Mouse (Mus musculus) T-helper 17 cell (primary cell): Measurements from ENCODE around the gene Oxld1.

Experiments
- in situ Hi-C, 2 experiments: fragments of 300-600 bp; cut with MboI, MseI; formaldehyde crosslinking; loops; 1 replicate in 1 of 2; 2 replicates in 1 of 2; pipeline ENCODE4 v1.15.1; 2025; ENCODE audit warnings: high pct_unique_total_duplicates in 2 of 2

The Oxld1 gene

DNA sequence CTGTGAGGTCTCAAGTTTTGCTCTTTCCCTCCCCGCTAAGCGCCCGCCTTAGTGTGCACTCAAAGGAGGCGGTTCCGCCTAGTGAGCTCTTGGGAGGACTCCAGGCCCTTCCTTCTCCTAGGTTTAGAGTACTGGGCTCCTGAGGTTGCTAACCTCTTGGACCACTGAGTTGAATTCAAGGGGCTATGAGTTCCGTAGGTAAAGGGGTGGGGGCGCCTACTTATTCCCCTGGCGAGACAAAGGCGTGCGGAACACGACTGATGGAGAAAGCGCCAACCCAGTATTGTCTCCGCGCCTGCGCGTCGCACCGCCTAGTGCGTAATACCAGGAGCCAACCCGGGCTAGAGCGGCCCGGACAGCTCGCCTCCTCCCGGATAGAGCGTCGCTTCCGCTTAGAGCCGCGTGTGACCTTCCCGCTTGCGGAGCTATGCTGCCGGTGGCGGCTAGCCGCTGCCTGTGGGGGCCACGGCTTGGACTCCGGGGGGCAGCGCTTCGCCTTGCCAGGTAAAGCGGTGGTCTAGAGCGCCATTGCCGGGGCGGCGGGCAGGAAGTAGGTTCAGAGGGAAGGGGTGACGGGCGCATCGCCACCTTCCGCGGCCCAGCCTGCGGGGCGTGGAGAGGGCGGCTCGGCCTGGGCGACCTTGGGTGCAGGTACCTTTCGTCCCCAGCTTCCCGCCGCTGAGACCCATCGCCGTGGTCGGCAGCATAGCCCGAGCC, 26.6 kb upstream of the Oxld1 start, which contains the start of gene Mrpl12:
Mrpl12 (plus strand) TSS at position 349 of the 717 bp plus-strand sequence.
- in situ Hi-C loops = no loop called here

DNA sequence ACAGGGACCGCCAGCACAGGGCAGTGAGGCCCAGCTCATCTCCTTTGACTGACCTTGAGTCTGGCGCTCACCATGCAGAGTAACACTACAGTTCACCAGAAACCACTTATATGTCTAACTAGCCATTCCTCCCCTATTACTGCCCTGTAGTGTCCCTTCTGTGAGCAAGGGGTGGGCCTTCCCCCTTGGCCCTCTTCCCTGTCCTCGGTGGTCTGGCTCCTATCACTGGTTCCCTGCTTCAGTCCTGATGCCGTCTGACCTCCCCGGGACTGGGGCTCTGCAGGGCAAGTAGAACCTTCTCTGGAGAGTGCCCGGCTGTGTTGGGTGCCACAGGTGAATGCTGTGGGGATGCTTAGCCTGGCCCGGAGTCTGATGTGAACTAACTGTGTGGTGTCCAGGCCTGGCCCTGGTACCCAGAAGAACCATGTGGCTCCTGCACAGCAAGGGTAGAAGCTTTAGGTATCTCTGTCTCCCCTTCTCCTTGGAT, 25.6 kb upstream of the Oxld1 start:
- in situ Hi-C loops = no loop called here

DNA sequence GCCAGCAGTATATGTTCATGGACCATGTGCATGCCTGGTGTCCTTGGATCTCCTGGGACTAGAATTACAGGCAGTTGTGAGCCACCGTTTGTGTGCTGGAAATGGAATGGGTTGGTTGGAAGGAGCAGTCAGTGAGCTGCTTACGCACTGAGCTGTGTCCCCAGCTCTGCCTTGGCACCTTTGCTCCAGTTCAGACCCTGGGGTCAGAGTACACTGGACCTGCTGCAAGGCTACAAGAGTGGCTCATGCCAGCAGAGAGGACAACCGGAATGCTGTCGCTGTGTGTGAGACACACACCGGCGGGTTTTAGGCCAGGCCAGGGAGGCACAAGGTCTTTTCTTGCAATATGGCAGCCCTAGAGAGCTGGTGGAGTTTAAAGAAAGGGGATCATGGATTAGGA, 14.2 kb upstream of the Oxld1 start:
- in situ Hi-C loops = no loop called here

DNA sequence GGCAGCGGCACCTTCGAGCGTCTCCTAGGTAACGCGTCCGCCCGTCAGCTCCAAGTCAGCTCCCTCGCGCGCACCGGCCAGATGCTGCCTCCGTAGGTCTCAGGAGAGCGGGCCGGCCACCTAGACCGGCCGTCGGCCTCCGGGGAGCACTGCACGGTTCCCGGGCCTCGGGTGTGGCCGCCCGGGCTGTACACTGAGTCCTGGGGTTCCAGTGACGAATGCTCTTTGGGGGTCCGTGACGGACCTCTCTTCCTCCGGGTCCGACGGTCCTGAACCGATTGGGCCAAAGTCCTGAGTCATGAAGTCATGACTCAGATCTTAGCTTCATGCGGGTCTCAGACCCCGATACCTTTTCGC, 9.8 kb upstream of the Oxld1 start:
- in situ Hi-C loops = no loop called here

DNA sequence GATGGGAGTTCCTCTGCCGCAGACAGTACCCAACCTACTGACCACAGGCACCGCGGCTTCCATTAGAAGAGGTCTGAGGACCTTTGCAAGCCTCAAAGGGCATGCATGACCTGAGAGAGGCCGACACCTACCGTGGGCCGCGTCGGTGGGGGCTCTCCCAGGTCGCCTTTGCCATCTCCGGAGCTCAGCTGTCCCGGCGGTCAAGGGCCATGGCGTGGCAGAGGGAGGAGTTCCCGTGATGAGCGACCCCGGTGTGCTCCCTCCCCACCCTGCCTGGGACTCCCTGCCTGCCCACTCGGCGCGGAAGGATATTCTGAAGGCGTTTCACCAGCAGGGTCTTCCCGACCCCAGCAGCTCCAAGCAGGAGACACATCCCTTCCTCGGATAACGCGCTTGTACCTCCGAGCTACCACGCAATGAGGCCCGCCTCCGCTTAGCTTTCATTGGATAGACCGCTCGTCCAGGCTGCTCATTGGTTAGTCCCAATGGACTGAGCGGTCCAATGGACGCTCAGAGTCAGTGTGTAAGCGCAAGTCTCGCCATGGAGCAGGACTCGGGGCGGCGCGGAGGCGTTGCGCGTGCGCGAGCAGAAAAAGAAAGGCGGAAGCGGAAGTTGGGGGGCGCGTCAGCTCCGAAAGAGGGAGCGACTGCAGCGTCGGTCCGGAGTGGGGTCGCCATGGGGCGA, 9.3 kb upstream of the Oxld1 start, which contains the start of gene Arl16:
Arl16 (minus strand) TSS at position 557 of the 685 bp plus-strand sequence.
- in situ Hi-C loops = no loop called here

DNA sequence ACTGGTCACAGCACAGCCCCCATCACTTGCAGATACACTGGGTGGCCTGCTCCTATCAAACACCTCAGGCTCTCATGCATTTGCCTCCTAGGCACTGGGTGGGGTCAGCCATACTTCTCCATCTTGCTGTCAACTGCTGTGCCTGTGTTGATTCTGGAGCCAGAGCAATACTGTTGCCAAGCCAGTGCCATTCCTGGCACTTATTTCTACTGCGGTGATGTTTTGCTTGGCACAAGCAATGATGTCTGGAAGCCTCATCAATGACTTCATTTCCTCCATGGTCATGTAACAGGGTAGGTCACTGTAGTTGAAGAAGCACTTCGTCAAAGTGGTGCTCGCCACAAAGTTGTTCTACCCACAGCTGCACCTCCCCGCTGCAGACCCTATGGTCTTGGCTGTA, 7.7 kb upstream of the Oxld1 start:
- in situ Hi-C loops = no loop called here

DNA sequence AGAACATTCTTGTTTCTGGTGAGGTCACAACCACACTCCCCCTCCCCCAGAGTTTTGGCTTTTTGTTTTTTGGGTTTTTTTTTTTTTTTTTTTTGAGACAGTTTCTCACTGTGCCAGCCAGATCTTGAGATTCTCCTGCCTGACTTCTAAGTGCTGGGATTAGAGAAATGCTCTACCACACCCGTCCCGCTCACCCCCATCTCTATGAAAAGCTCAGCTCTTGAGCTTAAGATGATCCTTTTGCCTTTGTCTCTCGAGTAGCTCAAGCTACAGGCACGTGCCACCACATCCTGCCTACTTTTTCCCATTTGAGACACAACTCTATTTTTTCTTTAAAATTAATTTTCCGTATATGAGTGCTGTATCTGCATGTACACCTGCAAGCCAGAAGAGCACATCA, 6.5 kb upstream of the Oxld1 start:
- in situ Hi-C loops = no loop called here

DNA sequence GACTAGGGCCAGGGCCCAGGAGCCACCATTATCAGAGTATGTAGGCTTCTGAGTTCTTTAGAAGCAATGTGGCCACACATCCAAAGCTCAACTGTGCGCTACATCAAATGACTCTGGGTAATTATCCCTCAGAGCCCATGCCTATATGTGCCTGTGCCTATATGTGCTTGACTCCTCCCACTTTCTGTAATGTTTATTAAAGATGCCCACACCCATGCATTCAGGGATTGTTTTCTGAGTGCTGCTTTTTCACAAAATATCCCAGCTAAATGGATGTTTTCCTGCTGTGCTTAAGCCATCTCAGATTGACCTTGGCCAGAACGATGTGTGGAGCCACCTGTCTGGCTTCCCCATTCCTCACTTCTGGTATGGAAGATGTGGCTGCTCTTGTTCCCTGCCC, 5.7 kb upstream of the Oxld1 start:
- in situ Hi-C loops = no loop called here

DNA sequence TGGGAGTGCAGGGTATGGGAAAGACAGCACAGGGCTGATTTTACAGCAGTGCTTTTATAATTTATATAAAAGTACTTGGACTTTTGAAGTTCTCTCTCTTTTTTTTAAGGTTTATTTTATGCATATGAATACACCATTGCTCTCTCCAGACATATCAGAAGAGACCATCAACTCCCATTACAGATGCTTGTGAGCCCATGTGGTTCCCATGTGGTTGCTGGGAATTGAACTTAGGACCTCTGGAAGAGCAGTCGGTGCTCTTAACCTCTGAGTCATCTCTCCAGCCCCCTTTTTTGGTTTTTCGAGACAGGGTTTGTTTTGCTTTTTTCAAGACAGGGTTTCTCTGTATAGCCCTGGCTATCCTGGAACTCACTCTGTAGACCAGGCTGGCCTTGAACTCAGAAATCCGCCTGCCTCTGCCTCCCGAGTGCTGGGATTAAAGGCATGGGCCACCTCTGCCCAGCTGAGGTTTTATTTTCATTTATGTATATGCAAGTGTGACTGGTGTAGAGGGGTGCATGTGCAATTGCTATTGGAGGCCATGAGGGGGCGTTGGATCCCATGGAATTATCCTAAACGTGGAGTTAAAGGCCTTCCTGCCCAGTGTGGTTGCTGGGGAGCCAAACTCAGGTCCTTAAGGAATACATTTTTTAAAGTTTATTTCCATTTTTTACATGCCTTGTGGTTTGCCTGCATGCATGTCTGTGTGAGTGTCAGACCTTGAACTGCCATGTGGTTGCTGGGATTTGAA, 1.2 kb upstream of the Oxld1 start:
- in situ Hi-C loops = no loop called here

DNA sequence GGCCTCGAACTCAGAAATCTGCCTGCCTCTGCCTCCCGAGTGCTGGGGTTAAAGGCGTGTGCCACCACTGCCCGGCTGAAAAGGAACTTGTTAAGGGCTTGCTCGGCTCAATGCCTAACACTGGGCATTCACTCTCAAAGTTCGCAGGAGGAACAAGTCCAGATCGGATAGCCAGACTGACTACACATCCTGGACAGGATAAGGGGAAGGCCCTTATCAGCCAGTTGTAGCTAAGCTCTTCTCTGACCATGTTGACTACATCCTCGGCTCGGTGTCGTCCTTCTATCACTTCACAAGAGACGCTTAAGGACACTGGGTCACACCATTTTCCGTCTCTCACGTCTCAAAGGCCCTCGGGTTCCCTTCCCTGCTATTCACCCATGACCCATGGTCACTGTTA, 498 bp downstream of the Oxld1 start:
- in situ Hi-C loops = no loop called here

DNA sequence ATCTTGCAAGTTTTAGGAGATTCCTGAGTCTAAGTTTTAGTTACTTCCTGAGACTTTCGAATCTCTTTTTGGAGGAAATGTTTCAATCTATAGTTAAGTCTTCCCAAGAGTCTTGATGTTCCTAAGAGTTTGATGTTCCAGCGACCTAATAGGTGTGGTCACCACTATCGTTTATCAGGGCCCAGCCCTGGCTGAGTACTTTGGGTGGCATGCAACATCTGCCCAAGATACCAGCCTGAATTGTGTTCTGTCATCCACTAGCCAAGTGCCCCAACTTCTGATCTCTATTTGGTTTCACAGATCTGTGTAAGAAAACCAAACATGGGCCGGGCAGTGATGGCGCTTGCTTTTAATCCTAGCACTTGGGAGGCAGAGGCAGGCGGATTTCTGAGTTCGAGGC, 2.5 kb downstream of the Oxld1 start:
- in situ Hi-C loops = no loop called here

DNA sequence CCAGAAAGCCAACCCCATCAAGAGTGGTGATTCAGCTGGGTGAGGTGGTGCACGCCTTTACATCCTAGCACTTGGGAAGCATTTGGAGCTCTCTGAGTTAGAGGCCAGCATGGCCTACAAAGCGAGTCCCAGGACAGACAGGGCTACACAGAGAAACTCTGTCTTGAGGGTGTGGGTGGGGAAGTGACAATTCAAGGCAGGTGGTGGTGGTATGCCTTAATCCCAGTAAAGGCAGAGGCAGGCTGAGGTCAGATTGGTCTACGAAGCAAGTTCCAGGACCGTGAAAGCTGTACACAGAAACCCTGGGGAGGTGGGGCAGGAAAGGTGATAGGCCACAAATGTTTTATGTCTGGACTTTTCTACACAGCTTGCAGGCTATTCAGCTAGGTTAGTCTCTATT, 2.9 kb downstream of the Oxld1 start:
- in situ Hi-C loops = no loop called here

DNA sequence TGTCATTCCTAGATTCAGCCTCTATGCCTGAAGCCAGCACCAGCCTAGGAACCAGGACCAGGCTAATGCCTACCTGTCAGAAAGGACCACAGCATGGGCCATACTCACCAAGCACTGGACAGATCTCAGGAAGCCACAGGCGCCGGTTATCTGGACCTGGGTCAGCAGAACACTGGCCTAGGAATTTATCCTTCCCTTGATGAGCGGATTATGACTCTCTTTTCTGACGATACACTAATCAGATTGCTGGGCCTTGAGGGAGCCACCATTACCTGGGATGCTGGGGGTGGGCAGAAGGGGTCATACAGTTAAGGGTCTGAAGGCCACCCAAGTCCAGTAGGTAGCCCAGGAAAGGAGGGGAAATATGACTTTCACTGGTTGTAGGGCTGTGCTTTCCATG, 4.6 kb downstream of the Oxld1 start, which contains the start of gene Pde6g:
Pde6g (minus strand) TSS at position 195 of the 400 bp plus-strand sequence.
- in situ Hi-C loops = no loop called here

DNA sequence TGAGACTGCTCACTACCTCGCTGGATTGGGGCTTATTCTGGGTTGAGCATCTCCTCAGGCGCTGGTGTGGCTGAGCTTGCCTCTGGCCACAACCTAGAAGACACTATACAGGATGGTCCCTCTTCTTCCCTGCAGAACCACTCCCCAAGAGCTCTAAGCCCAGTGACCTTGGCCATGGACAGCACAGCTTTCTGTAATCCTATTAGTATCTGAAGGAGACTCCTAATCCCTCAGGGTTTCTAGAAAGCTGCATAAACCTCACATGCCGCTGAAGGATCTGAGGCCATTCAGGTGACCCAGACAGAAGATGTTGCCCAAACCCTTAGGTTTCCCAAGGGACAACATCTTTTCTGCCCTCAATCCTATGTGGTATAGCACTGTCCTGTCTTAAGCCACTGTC, 5.6 kb downstream of the Oxld1 start:
- in situ Hi-C loops = no loop called here

DNA sequence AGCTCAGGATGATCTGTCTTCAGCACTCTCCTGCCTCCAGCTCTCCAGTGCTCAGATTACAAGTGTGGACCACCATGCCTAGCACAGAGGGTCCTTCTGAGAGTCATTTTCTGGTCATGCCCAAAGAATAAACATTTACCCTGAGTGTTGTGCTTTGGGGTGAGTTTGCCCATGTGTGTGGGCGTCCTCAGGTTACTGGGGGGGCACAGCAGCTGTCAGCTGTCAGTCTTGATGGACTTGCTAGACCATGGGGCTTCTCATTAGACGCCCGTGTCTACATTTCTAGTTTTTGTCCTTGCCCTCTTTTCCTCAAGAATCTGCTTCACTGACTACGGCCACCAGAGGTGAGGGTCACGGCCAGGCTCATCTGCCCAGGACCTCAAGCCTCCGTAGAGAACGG, 10.7 kb downstream of the Oxld1 start:
- in situ Hi-C loops = loop anchor here in 1 of 2 experiments (10.0 kb wide), 1 partner anchor 642 kb away; no protein-coding TSS in a partner anchor

DNA sequence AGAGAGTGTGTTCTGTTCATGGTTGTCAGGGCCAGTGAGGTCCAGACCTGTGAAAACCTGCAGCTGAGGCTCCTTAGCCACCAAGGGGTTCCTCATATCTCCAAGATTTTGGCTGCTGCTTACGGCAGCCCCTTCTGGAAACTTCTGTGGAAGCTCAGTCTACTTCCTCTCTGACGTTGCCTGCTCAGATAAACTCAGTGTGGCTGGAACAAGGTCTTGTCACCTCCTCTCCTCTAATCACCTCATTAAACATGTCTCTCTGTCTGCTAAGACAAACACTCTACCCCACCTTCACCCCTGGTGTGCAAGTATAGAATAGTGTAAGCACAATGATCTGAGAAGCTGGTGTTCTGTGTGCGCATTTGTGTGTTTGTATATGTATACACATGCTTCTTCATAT, 12.4 kb downstream of the Oxld1 start:
- in situ Hi-C loops = loop anchor here in 1 of 2 experiments (10.0 kb wide), 1 partner anchor 641 kb away; no protein-coding TSS in a partner anchor

DNA sequence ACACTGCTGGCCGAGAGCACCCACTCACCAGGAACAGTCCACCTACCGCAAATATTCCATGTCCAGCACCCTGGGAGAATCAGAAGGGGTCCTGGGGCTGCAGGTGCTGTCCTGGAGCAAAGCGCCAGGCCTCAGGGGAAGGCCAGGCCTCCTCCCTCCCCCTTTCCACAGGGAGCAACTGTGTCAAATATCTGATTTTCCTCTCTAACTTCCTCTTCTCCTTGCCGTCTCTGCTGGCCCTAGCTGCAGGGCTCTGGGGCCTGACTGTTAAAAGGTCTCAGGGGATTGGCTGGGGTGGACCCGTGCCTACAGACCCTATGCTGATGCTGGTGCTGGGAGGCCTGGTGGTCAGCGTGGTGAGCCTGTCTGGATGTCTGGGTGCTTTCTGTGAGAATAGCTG, 13.8 kb downstream of the Oxld1 start:
- in situ Hi-C loops = loop anchor here in 1 of 2 experiments (10.0 kb wide), 1 partner anchor 639 kb away; no protein-coding TSS in a partner anchor

DNA sequence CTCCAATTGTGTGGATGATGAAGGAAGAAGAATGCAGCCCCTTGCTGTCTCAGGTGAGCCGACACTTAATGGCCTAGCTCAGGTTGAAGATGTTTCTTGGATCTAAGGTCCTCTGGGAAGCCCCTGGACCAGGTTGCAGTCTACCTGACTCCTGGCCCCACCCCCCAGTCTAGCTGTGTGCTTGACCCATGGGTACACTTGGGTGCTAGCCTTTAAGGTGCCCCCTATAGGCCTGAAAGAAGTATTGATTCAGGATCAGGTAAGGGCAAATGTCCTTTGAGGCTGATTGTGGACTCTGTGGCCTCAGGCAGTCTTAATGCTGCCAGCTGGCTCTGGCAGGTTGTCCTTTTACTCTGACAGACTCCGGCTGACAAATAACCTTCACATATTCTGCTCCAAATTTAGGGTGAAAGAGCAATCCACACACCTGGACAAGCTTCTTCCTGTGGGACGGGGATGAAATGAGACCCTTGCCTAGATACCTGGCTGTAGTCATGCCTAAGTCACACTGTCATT, 15.0 kb downstream of the Oxld1 start:
- in situ Hi-C loops = loop anchor here in 1 of 2 experiments (10.0 kb wide), 1 partner anchor 638 kb away; no protein-coding TSS in a partner anchor

DNA sequence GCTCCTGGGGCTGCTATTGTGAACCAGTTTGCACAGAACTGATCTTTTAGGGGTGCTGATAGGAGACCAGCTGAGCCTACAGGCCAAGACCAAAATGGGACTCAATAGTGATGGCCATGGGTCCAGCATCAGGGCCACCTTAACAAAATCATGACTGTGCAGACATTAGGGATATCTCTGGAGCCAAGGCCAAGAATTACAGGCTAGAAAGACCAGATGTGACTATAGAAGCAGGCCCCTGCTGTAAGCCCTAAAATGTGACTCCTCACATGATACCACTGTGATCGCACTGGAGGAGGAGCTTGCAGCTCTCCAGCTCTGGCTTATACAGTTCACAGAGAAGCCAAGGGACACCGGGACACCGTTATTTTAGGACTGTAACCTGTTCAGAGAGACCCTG, 15.5 kb downstream of the Oxld1 start, which contains the start of gene Tspan10:
Tspan10 (plus strand) TSS at position 301 of the 400 bp plus-strand sequence.
- in situ Hi-C loops = loop anchor here in 1 of 2 experiments (10.0 kb wide), 1 partner anchor 638 kb away; no protein-coding TSS in a partner anchor

DNA sequence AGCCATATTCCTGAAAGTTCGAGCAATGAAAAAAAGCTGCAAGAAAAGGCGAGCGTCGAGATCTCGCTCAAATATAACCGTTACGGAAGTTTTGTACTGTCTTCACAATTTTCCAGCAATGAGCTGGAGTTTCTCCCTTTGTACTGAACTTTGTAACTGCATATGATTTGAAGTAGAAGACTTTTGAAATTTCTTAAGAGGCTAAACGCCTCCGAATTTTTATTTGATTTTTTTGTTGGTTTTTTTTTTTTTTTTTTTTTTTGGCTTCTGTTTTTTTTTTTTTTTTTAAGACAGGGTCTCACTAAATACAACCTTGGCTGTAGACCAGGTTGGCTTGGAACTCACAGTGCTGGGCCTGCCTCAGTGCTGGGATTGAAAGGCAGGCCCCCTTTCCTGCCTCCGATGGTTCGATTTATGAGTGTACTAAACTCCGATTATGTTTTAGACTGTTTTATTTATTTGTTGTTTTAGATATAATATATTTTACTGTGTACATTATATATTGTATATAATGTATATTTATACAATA, 19.9 kb downstream of the Oxld1 start:
- in situ Hi-C loops = no loop called here

DNA sequence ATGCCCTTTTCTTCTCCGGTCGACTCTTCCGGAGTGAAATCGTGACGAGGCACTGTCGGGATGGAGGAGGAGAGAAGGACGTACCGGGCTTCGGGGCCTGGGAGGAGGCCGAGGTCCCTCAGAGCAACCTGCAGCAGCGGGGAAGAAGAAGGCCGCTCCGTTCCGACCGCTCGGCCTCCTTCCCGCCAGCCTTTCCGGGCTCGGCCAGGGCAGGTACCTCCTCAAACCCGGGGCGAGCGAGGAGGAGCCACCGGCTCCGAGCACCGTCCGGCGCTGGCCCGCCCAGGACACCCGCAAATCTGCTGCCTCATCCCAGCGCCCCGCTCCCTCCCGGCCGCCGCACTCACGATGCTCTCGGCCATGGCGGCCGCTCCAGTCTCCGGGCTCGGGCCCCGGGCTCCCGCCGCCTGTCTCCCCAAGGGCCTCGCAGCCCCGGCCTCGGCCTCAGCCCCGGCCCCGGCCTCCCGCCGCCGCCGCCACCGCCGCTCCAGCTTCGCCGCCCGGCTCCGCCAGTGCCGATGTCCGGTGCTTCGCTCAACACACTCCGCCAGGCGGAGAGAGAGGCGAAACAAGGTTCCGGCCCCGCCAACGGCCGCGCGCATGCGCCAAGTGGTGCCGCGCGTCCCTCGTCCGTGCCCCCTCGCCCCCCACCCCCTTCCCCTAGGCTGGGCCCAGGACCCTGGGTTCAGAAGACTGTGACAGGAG, 20.6 kb downstream of the Oxld1 start, which contains the start of gene Nploc4:
Nploc4 (minus strand) TSS at position 557 of the 705 bp plus-strand sequence.
- in situ Hi-C loops = no loop called here
